Mouse (Mus musculus) embryo, embryonic 10 days (tissue): Measurements from ENCODE around the gene Dzip1l.
"Not testable (repeated sequence)": the region's sequence is repeated elsewhere in the genome, so short reads cannot be mapped to it uniquely, and the experiment has no call there.

Source experiments
- DNase-seq: peaks from one replicate; pipeline ENCODE4 v3.0.0-alpha.2; 2015; ENCODE audit warnings: low spot score

Gene Dzip1l

GRCm38 (mm10) chr9:99629281-99630011 is at the start of gene Dzip1l:
TSS of gene Dzip1l (plus strand) at chr9:99629496.
- DNase-seq: peak; percentile 87

GRCm38 (mm10) chr9:99580655-99581054 is 48.6 kb upstream of the Dzip1l start:
- peak; percentile 74 for DNase-seq

- DNase-seq: peak; percentile 75
These were observed 41.6 kb upstream of the Dzip1l start for GRCm38 (mm10) chr9:99587505-99588202.

GRCm38 (mm10) chr9:99591144-99591543 is 38.2 kb upstream of the Dzip1l start:
- no peak for DNase-seq

GRCm38 (mm10) chr9:99599127-99599526 is 30.2 kb upstream of the Dzip1l start:
- DNase-seq: not testable (repeated sequence)

- DNase-seq: no peak
These were observed 25.7 kb upstream of the Dzip1l start for GRCm38 (mm10) chr9:99603566-99603965.

GRCm38 (mm10) chr9:99612202-99612601 is 17.1 kb upstream of the Dzip1l start, which contains the start of gene A4gnt:
TSS of gene A4gnt (plus strand) at chr9:99612502.
- DNase-seq: no peak

- DNase-seq: no peak
These were observed 9.6 kb upstream of the Dzip1l start for GRCm38 (mm10) chr9:99619688-99620087.

- no peak for DNase-seq
These were observed 9.1 kb upstream of the Dzip1l start for GRCm38 (mm10) chr9:99620196-99620595.

- DNase-seq: no peak
These were observed 7.3 kb upstream of the Dzip1l start for GRCm38 (mm10) chr9:99622034-99622433.

- DNase-seq: no peak
These were observed 6.3 kb upstream of the Dzip1l start for GRCm38 (mm10) chr9:99622966-99623365.

GRCm38 (mm10) chr9:99624117-99624516 is 5.2 kb upstream of the Dzip1l start:
- no peak for DNase-seq

GRCm38 (mm10) chr9:99628581-99628980 is 715 bp upstream of the Dzip1l start:
- DNase-seq: no peak

GRCm38 (mm10) chr9:99630071-99630470 is 775 bp downstream of the Dzip1l start:
- peak; percentile 40 for DNase-seq

GRCm38 (mm10) chr9:99630528-99631125 is 1.3 kb downstream of the Dzip1l start:
- DNase-seq: peak; percentile 12

- peak; percentile 22 for DNase-seq
These were observed 2.5 kb downstream of the Dzip1l start for GRCm38 (mm10) chr9:99631781-99632180.

GRCm38 (mm10) chr9:99632264-99632663 is 3.0 kb downstream of the Dzip1l start:
- peak; percentile 37 for DNase-seq

GRCm38 (mm10) chr9:99636776-99637175 is 7.5 kb downstream of the Dzip1l start:
- DNase-seq: peak; percentile 13

- no peak for DNase-seq
These were observed 7.9 kb downstream of the Dzip1l start for GRCm38 (mm10) chr9:99637227-99637626.

- no peak for DNase-seq
These were observed 8.4 kb downstream of the Dzip1l start for GRCm38 (mm10) chr9:99637736-99638135.

- DNase-seq: no peak
These were observed 10.7 kb downstream of the Dzip1l start for GRCm38 (mm10) chr9:99639957-99640356.

- DNase-seq: no peak
These were observed 16.1 kb downstream of the Dzip1l start for GRCm38 (mm10) chr9:99645416-99645815.

- no peak for DNase-seq
These were observed 16.8 kb downstream of the Dzip1l start for GRCm38 (mm10) chr9:99646102-99646501.
